Mouse (Mus musculus): ENCODE results near the gene Atp8b3. TPM values are rescaled to one million over a fixed set of nuclear protein-coding genes. Genes with fewer than 3 reads are reported as not detected.

Gene Atp8b3
- 0.61 and 1.1 TPM in 2 replicates for total RNA-seq (2014; rRNA removed)
- 0.96 and 1.2 TPM in 2 replicates for polyA plus RNA-seq (2015; fragmentation: Nextera tagmentation; extraction: Ambion mirVana)

DNA sequence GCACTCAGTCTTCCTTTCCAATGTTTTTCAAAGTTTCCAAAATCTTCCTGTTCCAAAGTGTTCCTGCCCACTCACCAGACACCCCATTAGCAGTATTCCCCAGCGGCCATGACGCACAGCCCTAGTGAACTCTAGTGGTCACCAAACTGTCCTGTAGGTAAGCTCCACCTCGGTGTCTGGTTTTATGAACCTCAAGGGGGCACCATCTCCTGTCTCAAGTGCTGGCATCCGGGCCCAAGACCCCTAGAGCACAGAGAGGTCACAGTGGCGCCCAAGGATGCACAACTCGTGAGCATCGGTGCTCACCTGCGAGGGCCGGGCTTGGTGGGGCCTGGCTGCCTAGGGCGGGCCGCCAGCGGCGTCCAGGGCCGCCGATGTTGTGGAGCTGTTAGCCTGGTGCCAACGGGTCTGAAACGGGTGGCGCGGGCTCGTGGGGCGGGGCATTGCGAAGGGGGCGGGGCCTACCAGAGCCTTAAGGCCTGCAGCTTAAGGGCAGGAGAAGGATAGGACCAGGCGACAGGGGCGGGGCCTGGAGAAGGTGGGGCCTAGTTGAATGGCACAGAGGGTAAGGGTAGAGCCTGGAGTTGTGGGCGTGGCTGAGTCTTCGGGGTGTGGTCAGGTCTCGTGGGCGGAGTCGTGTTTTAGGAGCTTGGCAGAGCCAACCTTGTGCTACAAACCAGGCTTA, at the start of gene Atp8b3:
Gene Atp8b3 (minus strand): TSS at position 415 of the 685 bp plus-strand sequence.
- no peak within 1 kb of the TSS for H3K9ac ChIP-seq (replicated peaks; ENCODE audit: low read length)
- TF ChIP-seq CTCF (IDR thresholded peaks at IDR 0.05; ENCODE audit: low read depth): peak; percentile 39; the same call in 1 of the 2 replicates
- H3K4me3 ChIP-seq (ENCODE audit: low read length): no peak within 1 kb of the TSS
- H3K4me2 ChIP-seq (ENCODE audit: low read depth, low read length): peak within 1 kb of the TSS; percentile 36; the same call in 1 of the 2 replicates
- peaks cover 30% of the 10 kb centered on the region for H3K36me3 ChIP-seq (ENCODE audit: insufficient read depth, low read length)
- H3K9me3 ChIP-seq (ENCODE audit: low read length): no peaks in the 10 kb centered on the region
- peaks cover 12% of the 10 kb centered on the region; the same call in 1 of the 2 replicates for H3K27me3 ChIP-seq (ENCODE audit: insufficient read depth, low read length)
- 3% methylated on average over 30 of the region's 30 CpGs for WGBS
- no peak within 1 kb of the TSS for H3K27ac ChIP-seq
- ATAC-seq (peak; percentile 76), DNase-seq (ENCODE audit: low spot score) (peak; percentile 62)
- H3K4me1 ChIP-seq (ENCODE audit: insufficient read depth, low read length): no peaks in the 10 kb centered on the region

DNA sequence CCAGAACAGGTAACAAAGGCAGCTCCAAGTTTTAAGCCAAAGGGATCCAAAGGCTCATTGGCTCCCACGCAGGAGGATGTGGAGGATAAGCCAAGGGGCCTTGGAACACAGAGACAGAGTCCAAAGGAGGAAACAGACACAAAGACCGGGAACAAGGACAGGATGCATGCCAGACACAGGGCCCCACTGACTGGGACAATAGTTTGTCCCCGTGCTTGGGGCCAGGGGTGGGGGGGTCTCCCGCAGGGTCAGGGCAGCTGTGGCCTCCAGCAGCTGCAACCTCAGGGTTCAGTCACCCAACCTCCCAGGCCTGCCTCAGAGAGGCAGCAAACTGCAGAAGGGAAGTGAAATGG, 48.4 kb upstream of the Atp8b3 start:
- DNase-seq (ENCODE audit: low spot score) (no peak), ATAC-seq (no peak)
- H3K4me2 ChIP-seq (ENCODE audit: low read depth, low read length): no peak overlapping the region
- H3K4me3 ChIP-seq (ENCODE audit: low read length): no peak overlapping the region
- 0 out of 2 replicates have a peak overlapping the region, but pooled peaks have one; percentile 22 for H3K9ac ChIP-seq (replicated peaks; ENCODE audit: low read length)
- no peak overlapping the region; the same call in 1 of the 2 replicates for H3K27ac ChIP-seq
- no peak for TF ChIP-seq CTCF (IDR thresholded peaks at IDR 0.05; ENCODE audit: low read depth)
- H3K9me3 ChIP-seq (ENCODE audit: low read length): no peaks in the 10 kb centered on the region
- H3K36me3 ChIP-seq (ENCODE audit: insufficient read depth, low read length): no peaks in the 10 kb centered on the region
- 0 out of 2 replicates have a peak, but pooled peaks cover 13% of the 10 kb centered on the region for H3K4me1 ChIP-seq (ENCODE audit: insufficient read depth, low read length)
- H3K27me3 ChIP-seq (ENCODE audit: insufficient read depth, low read length): no peaks in the 10 kb centered on the region
- WGBS: 17% methylated on average over 3 of the region's 4 CpGs

DNA sequence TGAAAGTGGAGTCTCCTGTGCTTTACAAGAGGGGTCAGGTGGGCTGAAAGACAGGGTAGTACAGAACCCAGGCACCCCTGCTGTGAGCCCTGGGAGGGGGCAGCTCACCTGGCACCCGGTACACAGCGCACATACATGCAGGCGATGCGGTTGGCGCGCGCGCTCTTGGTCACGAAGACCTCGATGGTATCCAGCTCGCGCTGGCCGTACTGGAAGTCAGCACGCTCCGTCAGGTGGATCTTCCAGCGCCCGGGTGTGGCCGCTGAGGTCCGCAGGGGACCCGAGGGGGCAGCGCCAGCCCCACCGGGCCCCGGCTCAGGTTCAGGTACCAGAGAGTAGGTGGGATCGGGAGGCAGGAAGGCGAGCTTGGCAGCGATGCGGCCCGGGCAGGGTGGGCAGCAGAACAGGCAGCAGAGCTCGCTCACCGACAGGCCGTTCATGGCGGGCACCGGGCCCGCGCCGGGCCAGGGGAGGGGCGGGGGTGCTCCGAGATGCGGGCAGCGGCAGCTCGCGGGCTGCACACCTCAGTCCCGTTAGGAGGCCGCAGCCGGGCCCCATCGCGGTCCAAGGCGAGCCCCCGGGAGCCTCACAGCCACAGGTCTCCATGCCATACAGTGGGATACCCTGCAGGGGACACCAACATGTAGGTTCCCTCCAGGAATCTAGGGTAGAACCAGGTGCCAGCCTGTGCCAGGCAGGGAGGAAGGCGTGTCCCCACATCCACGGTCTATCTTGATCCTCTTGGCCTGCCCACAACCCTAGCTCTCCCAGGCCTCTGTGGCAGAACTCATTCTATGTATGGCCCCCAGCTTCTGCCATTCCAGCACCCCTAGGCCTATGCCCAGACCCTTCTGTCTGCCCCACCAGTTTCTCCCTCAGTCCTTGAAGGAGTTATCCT, 47.7 kb upstream of the Atp8b3 start:
- no peak for TF ChIP-seq CTCF (IDR thresholded peaks at IDR 0.05; ENCODE audit: low read depth)
- DNase-seq (ENCODE audit: low spot score): no peak
- H3K4me3 ChIP-seq (ENCODE audit: low read length): no peak overlapping the region

DNA sequence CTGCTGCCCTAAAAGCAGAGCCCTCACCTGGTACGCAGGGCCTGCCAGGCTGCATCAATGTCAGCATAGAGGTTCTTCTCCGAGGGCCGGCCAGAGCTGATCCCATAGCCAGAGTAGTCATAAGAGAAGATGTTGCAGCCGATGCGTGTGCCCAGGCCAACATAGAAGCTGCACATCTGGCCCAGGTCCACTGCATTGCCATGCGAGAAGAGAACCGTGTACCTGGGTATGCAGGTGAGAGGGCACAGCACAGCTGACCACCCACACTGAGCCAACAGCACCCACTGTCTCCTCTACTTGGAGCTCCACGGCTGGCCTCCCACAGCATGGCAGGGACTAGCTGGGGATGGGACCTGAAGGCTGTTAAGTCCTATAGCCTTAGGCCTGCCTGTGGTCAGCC, 46.7 kb upstream of the Atp8b3 start:
- H3K9me3 ChIP-seq (ENCODE audit: low read length): no peaks in the 10 kb centered on the region
- H3K4me3 ChIP-seq (ENCODE audit: low read length): no peak overlapping the region
- H3K27ac ChIP-seq: no peak overlapping the region
- no peak for TF ChIP-seq CTCF (IDR thresholded peaks at IDR 0.05; ENCODE audit: low read depth)
- WGBS: 95% methylated on average over 8 of the region's 8 CpGs
- no peaks in the 10 kb centered on the region for H3K36me3 ChIP-seq (ENCODE audit: insufficient read depth, low read length)
- 0 out of 2 replicates have a peak overlapping the region, but pooled peaks have one; percentile 16 for H3K4me2 ChIP-seq (ENCODE audit: low read depth, low read length)
- no peaks in the 10 kb centered on the region for H3K27me3 ChIP-seq (ENCODE audit: insufficient read depth, low read length)
- H3K4me1 ChIP-seq (ENCODE audit: insufficient read depth, low read length): 0 out of 2 replicates have a peak, but pooled peaks cover 13% of the 10 kb centered on the region
- ATAC-seq (no peak), DNase-seq (ENCODE audit: low spot score) (no peak)
- H3K9ac ChIP-seq (replicated peaks; ENCODE audit: low read length): 0 out of 2 replicates have a peak overlapping the region, but pooled peaks have one; percentile 5

More for the DNA sequence above, 47.7 kb upstream of the Atp8b3 start:
- 0 out of 2 replicates have a peak overlapping the region, but pooled peaks have one; percentile 7 for H3K4me2 ChIP-seq (ENCODE audit: low read depth, low read length)
- no peak for ATAC-seq
- 0 out of 2 replicates have a peak overlapping the region, but pooled peaks have one; percentile 22 for H3K9ac ChIP-seq (replicated peaks; ENCODE audit: low read length)
- no peak overlapping the region; the same call in 1 of the 2 replicates for H3K27ac ChIP-seq
- H3K36me3 ChIP-seq (ENCODE audit: insufficient read depth, low read length): no peaks in the 10 kb centered on the region
- WGBS: 94% methylated on average over 51 of the region's 51 CpGs
- H3K4me1 ChIP-seq (ENCODE audit: insufficient read depth, low read length): 0 out of 2 replicates have a peak, but pooled peaks cover 13% of the 10 kb centered on the region
- H3K27me3 ChIP-seq (ENCODE audit: insufficient read depth, low read length): no peaks in the 10 kb centered on the region
- H3K9me3 ChIP-seq (ENCODE audit: low read length): no peaks in the 10 kb centered on the region

DNA sequence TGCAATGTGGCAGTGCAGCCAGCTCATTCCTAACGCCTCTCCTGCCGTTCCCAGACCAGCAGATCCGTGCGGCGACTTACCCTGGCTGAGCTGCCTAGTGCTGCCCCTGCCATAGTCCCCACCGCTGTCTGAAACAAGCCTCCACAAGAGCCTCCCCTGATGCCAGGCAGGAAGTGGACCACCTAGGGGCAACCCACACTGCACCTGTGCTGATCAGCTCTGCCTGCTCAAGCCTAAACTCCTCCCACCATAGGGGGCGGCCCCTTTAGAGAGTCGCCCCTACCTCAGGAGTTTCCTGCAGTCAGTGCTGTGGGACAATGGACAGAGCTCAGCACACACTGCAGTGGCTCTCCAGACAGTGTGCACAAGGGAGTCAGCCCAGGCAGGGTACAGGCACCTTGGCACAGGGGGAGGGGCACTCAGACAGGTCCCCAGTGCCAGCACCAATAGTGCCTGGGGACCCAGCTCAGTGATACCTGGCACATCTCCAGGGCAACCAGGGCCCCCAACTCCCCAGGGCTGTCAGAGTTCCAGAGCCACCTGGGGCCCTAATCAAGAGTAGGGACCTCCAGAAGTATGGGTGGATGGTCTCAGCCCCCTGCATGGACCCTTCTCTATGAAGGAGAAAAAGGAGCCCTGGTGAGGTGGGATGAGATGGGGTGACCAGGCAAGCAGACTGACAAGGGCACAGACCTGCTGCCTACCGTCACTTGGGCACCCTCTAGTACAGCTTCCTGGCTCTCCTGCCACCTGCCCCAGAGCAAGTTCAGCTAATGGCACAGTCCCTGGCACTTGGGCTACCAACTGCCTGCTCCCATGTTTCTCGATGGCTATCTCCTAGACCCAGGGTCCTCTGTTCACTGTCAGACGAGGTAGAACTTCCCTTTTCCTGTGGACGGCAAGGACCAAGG, 46.0 kb upstream of the Atp8b3 start:
- Histone ChIP-seq H3K27me3 (ENCODE audit: insufficient read depth, low read length) (no peaks in the 10 kb centered on the region), H3K9me3 (ENCODE audit: low read length) (no peaks in the 10 kb centered on the region), H3K27ac (no peak overlapping the region), H3K4me3 (ENCODE audit: low read length) (no peak overlapping the region), H3K4me2 (ENCODE audit: low read depth, low read length) (0 out of 2 replicates have a peak overlapping the region, but pooled peaks have one; percentile 16), H3K36me3 (ENCODE audit: insufficient read depth, low read length) (no peaks in the 10 kb centered on the region), H3K9ac (replicated peaks; ENCODE audit: low read length) (0 out of 2 replicates have a peak overlapping the region, but pooled peaks have one; percentile 5), H3K4me1 (ENCODE audit: insufficient read depth, low read length) (0 out of 2 replicates have a peak, but pooled peaks cover 13% of the 10 kb centered on the region)
- ATAC-seq (0 out of 2 replicates have a peak, but pooled peaks have one; percentile 13), DNase-seq (ENCODE audit: low spot score) (no peak)
- no peak for TF ChIP-seq CTCF (IDR thresholded peaks at IDR 0.05; ENCODE audit: low read depth)
- WGBS: 69% methylated on average over 12 of the region's 12 CpGs

Measured in hindbrain, postnatal 0 days (tissue).